Mouse (Mus musculus): ENCODE results near the gene Tmem208. TPM values are rescaled to one million over a fixed set of nuclear protein-coding genes. Genes with fewer than 3 reads are reported as not detected.
A peak's percentile ranks its signal among the peaks of the same experiment; 100 is the strongest.

Gene Tmem208
- total and polyA plus RNA-seq, 3 experiments, result 53.7 to 84.1 (median 71.4) TPM

- DNase-seq, result no peak
Measured at GRCm38 (mm10) chr8:105353583-105354135, 27.5 kb downstream of the Tmem208 start.

- no peak for DNase-seq
Measured at GRCm38 (mm10) chr8:105354549-105354948, 28.4 kb downstream of the Tmem208 start.

GRCm38 (mm10) chr8:105355179-105356024 lies 29.2 kb downstream of the Tmem208 start:
- peak; percentile 32 for DNase-seq

GRCm38 (mm10) chr8:105356681-105357080 lies 30.5 kb downstream of the Tmem208 start:
- no peak for DNase-seq

GRCm38 (mm10) chr8:105359208-105359607 lies 33.1 kb downstream of the Tmem208 start:
- no peak for DNase-seq

GRCm38 (mm10) chr8:105359646-105360045 lies 33.5 kb downstream of the Tmem208 start:
- no peak for DNase-seq

GRCm38 (mm10) chr8:105361751-105362702 lies 35.9 kb downstream of the Tmem208 start:
- DNase-seq, result no peak

- no peak for DNase-seq
Measured at GRCm38 (mm10) chr8:105367107-105367506, 41.0 kb downstream of the Tmem208 start.

- peak; percentile 65 for DNase-seq
Measured at GRCm38 (mm10) chr8:105372473-105372872, 46.3 kb downstream of the Tmem208 start.

GRCm38 (mm10) chr8:105373032-105373431 lies 46.9 kb downstream of the Tmem208 start, which contains the start of gene Plekhg4:
Gene Plekhg4 (plus strand): TSS chr8:105373274.
- DNase-seq, result peak; percentile 80

- no peak for DNase-seq
Measured at GRCm38 (mm10) chr8:105374513-105374966, 48.4 kb downstream of the Tmem208 start.

- peak; percentile 28 for DNase-seq
Measured at GRCm38 (mm10) chr8:105378673-105379072, 52.5 kb downstream of the Tmem208 start.

- peak; percentile 59 for DNase-seq
Measured at GRCm38 (mm10) chr8:105380308-105380707, 54.2 kb downstream of the Tmem208 start.

GRCm38 (mm10) chr8:105384070-105384469 lies 57.9 kb downstream of the Tmem208 start:
- DNase-seq, result no peak

Small RNAs within 50 kb of the gene (microRNA-seq; reads per million reads assigned to microRNA genes)
- gene Gm27320, result 0 reads per million in 2 experiments
- 2,710 to 3,451 reads per million in 2 experiments for gene Mir328

Other genes with a start within 250 kb of the Tmem208 start
- gene Ces3b, start 242.6 kb upstream of the Tmem208 start, total RNA-seq (2021), result 1 to 10 TPM in 1 of 2 experiments, not detected in 1; 2.0 TPM
- not detected in 2 replicates for gene Ces3b, start 242.6 kb upstream of the Tmem208 start, polyA plus RNA-seq (2012; rRNA removed)
- gene Ces4a, start 194.6 kb upstream of the Tmem208 start, total RNA-seq (2021), result under 1 TPM in 1 of 2 experiments, not detected in 1; 0.12 TPM
- 0.11 and 0.18 TPM in 2 replicates for gene Ces4a, start 194.6 kb upstream of the Tmem208 start, polyA plus RNA-seq (2012; rRNA removed)
- 10 to 100 TPM; 68.2 to 80.0 TPM for gene Cbfb, start 155.7 kb upstream of the Tmem208 start, total RNA-seq (2021)
- 9.3 and 14.3 TPM in 2 replicates for gene Cbfb, start 155.7 kb upstream of the Tmem208 start, polyA plus RNA-seq (2012; rRNA removed)
- gene D230025D16Rik, start 101.2 kb upstream of the Tmem208 start, total RNA-seq (2021), result 10 to 100 TPM; 20.9 to 30.6 TPM
- gene D230025D16Rik, start 101.2 kb upstream of the Tmem208 start, polyA plus RNA-seq (2012; rRNA removed), result 19.3 and 21.5 TPM in 2 replicates
- 1 to 10 TPM; 3.1 to 5.0 TPM for gene B3gnt9, start 71.2 kb upstream of the Tmem208 start, total RNA-seq (2021)
- 15.2 and 28.9 TPM in 2 replicates for gene B3gnt9, start 71.2 kb upstream of the Tmem208 start, polyA plus RNA-seq (2012; rRNA removed)
- 10 to 100 TPM; 11.7 to 12.4 TPM for gene Tradd, start 61.7 kb upstream of the Tmem208 start, total RNA-seq (2021)
- gene Tradd, start 61.7 kb upstream of the Tmem208 start, polyA plus RNA-seq (2012; rRNA removed), result 26.3 and 26.5 TPM in 2 replicates
- gene Fbxl8, start 61.7 kb upstream of the Tmem208 start, total RNA-seq (2021), result 1 to 10 TPM; 3.3 to 4.0 TPM
- gene Fbxl8, start 61.7 kb upstream of the Tmem208 start, polyA plus RNA-seq (2012; rRNA removed), result 10.4 and 11.5 TPM in 2 replicates
- 1 to 10 TPM; 2.3 TPM for gene Hsf4, start 56.6 kb upstream of the Tmem208 start, total RNA-seq (2021)
- 1.8 and 2.3 TPM in 2 replicates for gene Hsf4, start 56.6 kb upstream of the Tmem208 start, polyA plus RNA-seq (2012; rRNA removed)
- gene Nol3, start 50.2 kb upstream of the Tmem208 start, total RNA-seq (2021), result 10 to 100 TPM in 1 of 2 experiments, 1 to 10 TPM in 1; 6.2 to 10.3 TPM
- gene Nol3, start 50.2 kb upstream of the Tmem208 start, polyA plus RNA-seq (2012; rRNA removed), result 4.4 and 5.3 TPM in 2 replicates
- gene 4931428F04Rik, start 36.5 kb upstream of the Tmem208 start, total RNA-seq (2021), result 1 to 10 TPM; 1.8 to 3.4 TPM
- gene 4931428F04Rik, start 36.5 kb upstream of the Tmem208 start, polyA plus RNA-seq (2012; rRNA removed), result 3.4 and 4.1 TPM in 2 replicates
- 10 to 100 TPM; 13.3 to 28.4 TPM for gene Exoc3l, start 30.3 kb upstream of the Tmem208 start, total RNA-seq (2021)
- 34.8 and 55.8 TPM in 2 replicates for gene Exoc3l, start 30.3 kb upstream of the Tmem208 start, polyA plus RNA-seq (2012; rRNA removed)
- 10 to 100 TPM; 35.9 to 47.0 TPM for gene E2f4, start 28.7 kb upstream of the Tmem208 start, total RNA-seq (2021)
- 94.8 and 108 TPM in 2 replicates for gene E2f4, start 28.7 kb upstream of the Tmem208 start, polyA plus RNA-seq (2012; rRNA removed)
- gene Elmo3, start 20.8 kb upstream of the Tmem208 start, total RNA-seq (2021), result 1 to 10 TPM; 5.3 to 6.5 TPM
- 14.2 and 15.4 TPM in 2 replicates for gene Elmo3, start 20.8 kb upstream of the Tmem208 start, polyA plus RNA-seq (2012; rRNA removed)
- gene Lrrc29, start 76 bp upstream of the Tmem208 start, total RNA-seq (2021), result 1 to 10 TPM; 4.3 to 4.4 TPM
- gene Lrrc29, start 76 bp upstream of the Tmem208 start, polyA plus RNA-seq (2012; rRNA removed), result 8.8 and 11.1 TPM in 2 replicates
- 10 to 100 TPM in 1 of 2 experiments, 1 to 10 TPM in 1; 7.6 to 16.5 TPM for gene Fhod1, start 21.6 kb downstream of the Tmem208 start, total RNA-seq (2021)
- gene Fhod1, start 21.6 kb downstream of the Tmem208 start, polyA plus RNA-seq (2012; rRNA removed), result 16.3 and 21.1 TPM in 2 replicates
- gene Slc9a5, start 22.5 kb downstream of the Tmem208 start, total RNA-seq (2021), result under 1 TPM; 0.55 to 0.86 TPM
- 3.3 and 4.1 TPM in 2 replicates for gene Slc9a5, start 22.5 kb downstream of the Tmem208 start, polyA plus RNA-seq (2012; rRNA removed)
- under 1 TPM; 0.35 to 0.52 TPM for gene Plekhg4, start 46.9 kb downstream of the Tmem208 start, total RNA-seq (2021)
- gene Plekhg4, start 46.9 kb downstream of the Tmem208 start, polyA plus RNA-seq (2012; rRNA removed), result 0.20 and 0.58 TPM in 2 replicates
- not detected for gene Kctd19, start 87.1 kb downstream of the Tmem208 start, total RNA-seq (2021)
- 0.03 and 0.11 TPM in 2 replicates for gene Kctd19, start 87.1 kb downstream of the Tmem208 start, polyA plus RNA-seq (2012; rRNA removed)
- gene Lrrc36, start 87.2 kb downstream of the Tmem208 start, total RNA-seq (2021), result 1 to 10 TPM; 2.7 to 3.0 TPM
- 1.3 and 1.5 TPM in 2 replicates for gene Lrrc36, start 87.2 kb downstream of the Tmem208 start, polyA plus RNA-seq (2012; rRNA removed)
- 10 to 100 TPM; 26.2 to 37.5 TPM for gene Tppp3, start 145.2 kb downstream of the Tmem208 start, total RNA-seq (2021)
- 50.8 and 65.2 TPM in 2 replicates for gene Tppp3, start 145.2 kb downstream of the Tmem208 start, polyA plus RNA-seq (2012; rRNA removed)
- 10 to 100 TPM; 13.8 to 19.2 TPM for gene Zdhhc1, start 170.5 kb downstream of the Tmem208 start, total RNA-seq (2021)
- 53.3 and 62.5 TPM in 2 replicates for gene Zdhhc1, start 170.5 kb downstream of the Tmem208 start, polyA plus RNA-seq (2012; rRNA removed)
- gene Hsd11b2, start 192.4 kb downstream of the Tmem208 start, total RNA-seq (2021), result under 1 TPM; 0.14 to 0.35 TPM
- 1.2 and 2.2 TPM in 2 replicates for gene Hsd11b2, start 192.4 kb downstream of the Tmem208 start, polyA plus RNA-seq (2012; rRNA removed)
- 100 to 1,000 TPM; 113 to 118 TPM for gene Atp6v0d1, start 239.7 kb downstream of the Tmem208 start, total RNA-seq (2021)
- 77.6 and 80.3 TPM in 2 replicates for gene Atp6v0d1, start 239.7 kb downstream of the Tmem208 start, polyA plus RNA-seq (2012; rRNA removed)